Mouse (Mus musculus) right cerebral cortex, postnatal 10 days (tissue): ENCODE results near the gene Dna2.

Experiments used
- DNase-seq, 2 experiments: peaks; one replicate each; pipeline ENCODE4 v3.0.0; 2021; ENCODE audit warnings: low spot score in 2 of 2

Gene Dna2

GRCm38 (mm10) chr10:62980039-62980954, 33.5 kb downstream of the Dna2 start, which contains the start of gene Rufy2:
TSS of gene Rufy2 (plus strand) at chr10:62980223.
- DNase-seq = peak; percentile 93 to 94

GRCm38 (mm10) chr10:62984072-62984471, 37.2 kb downstream of the Dna2 start:
- DNase-seq = no peak

GRCm38 (mm10) chr10:62984495-62984894, 37.7 kb downstream of the Dna2 start:
- DNase-seq = no peak

- DNase-seq = peak in 1 of 2 experiments; percentile 55
These were observed 40.5 kb downstream of the Dna2 start for GRCm38 (mm10) chr10:62987341-62987740.

- no peak for DNase-seq
These were observed 43.8 kb downstream of the Dna2 start for GRCm38 (mm10) chr10:62990636-62991035.

- no peak for DNase-seq
These were observed 47.2 kb downstream of the Dna2 start for GRCm38 (mm10) chr10:62993991-62994390.

GRCm38 (mm10) chr10:63000584-63000983, 53.8 kb downstream of the Dna2 start:
- no peak for DNase-seq

- no peak for DNase-seq
These were observed 56.4 kb downstream of the Dna2 start for GRCm38 (mm10) chr10:63003252-63003651.

- peak in 1 of 2 experiments; percentile 49 for DNase-seq
These were observed 57.7 kb downstream of the Dna2 start for GRCm38 (mm10) chr10:63004556-63004955.

GRCm38 (mm10) chr10:63008193-63008592, 61.4 kb downstream of the Dna2 start:
- DNase-seq = no peak

GRCm38 (mm10) chr10:63010268-63010667, 63.4 kb downstream of the Dna2 start:
- no peak for DNase-seq

- DNase-seq = no peak
These were observed 64.7 kb downstream of the Dna2 start for GRCm38 (mm10) chr10:63011556-63011955.

- no peak for DNase-seq
These were observed 66.7 kb downstream of the Dna2 start for GRCm38 (mm10) chr10:63013476-63013875.

GRCm38 (mm10) chr10:63014168-63014567, 67.3 kb downstream of the Dna2 start:
- DNase-seq = no peak

GRCm38 (mm10) chr10:63019304-63019703, 72.5 kb downstream of the Dna2 start:
- peak in 1 of 2 experiments; percentile 14 for DNase-seq

- DNase-seq = no peak
These were observed 74.9 kb downstream of the Dna2 start for GRCm38 (mm10) chr10:63021702-63022101.

GRCm38 (mm10) chr10:63022541-63023120, 75.8 kb downstream of the Dna2 start:
- no peak for DNase-seq

GRCm38 (mm10) chr10:63023121-63023748, 76.4 kb downstream of the Dna2 start:
- peak; percentile 82 to 84 for DNase-seq
